Mouse (Mus musculus) gastrocnemius, adult 8-10 months (tissue): ENCODE results near the gene Sms. TPM values are rescaled to one million over a fixed set of nuclear protein-coding genes. Genes with fewer than 3 reads are reported as not detected.

Experiments
- DNase-seq, 2 experiments: peaks; one replicate each; pipeline ENCODE4 v3.0.0; 2022; ENCODE audit warnings: low spot score in 2 of 2
- total RNA-seq, 4 experiments: library from RNA; stranded (reverse); gene quantifications; 2 replicates each; pipeline ENCODE4 v1.2.4; 2022

Gene Sms
- 100 to 1,000 TPM in 1 of 4 experiments, 10 to 100 TPM in 3; 61.4 to 129 (median 75.3) TPM for total RNA-seq

DNA sequence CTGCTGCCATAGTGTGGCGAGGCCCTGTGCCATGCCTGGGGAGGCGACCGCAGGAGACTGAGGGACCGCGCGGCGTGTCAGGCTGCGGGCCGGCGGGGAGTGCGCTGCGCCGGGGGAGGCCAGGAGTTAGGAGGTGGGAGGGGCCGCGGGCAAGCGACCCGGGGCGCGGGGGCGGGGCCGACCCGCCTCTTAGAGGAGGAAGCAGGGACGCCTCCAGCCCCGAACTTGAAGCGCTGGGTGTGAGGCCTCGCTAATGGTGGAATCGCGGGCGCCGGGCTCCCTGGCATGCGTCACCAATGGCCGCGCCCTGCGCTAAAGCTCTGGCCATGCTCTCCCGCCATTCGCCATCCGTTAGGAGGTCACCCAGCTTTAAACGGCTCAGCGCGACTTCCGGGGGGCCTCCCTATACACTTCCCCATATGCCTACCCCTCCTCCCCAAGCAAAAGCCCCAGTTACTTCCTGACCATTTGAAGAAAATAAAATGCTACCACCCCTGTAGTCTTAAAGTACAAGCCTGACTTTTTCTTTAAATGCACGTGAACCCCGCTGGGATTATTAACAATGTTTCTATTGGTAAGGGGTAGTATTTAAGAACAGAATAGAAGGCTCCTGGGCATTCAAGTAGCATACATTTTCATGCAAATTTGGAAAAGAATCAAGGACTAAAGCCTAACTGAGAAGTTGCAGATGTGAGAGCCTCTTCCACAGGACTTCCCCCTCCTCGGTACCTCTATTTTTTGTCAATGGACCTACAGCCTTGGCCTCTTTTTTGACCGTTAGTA is at the start of gene Sms:
TSS of gene Sms (minus strand) at position 344 of the 783 bp plus-strand sequence.
- DNase-seq = peak; percentile 21 to 36

DNA sequence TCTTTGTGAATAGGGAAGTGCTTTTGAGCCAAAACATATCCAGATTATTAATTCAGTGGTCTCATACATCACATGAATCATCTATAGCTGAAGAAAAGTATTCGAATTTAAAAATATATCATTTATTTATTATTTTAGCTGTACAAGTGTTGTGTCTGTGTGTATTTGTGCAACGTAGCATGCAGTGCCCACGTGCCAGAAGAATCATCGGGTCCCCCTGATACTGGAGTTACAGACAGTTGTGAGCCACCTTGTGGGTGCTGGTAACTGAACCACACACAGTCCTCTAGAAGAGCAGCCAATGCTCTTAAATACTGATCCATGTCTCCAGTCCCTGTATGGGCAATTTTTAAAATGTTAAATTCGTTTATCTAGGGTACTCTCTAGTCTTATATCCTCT is 14.3 kb upstream of the Sms start:
- DNase-seq = no peak

- DNase-seq = peak; percentile 2 to 15
Observed at GRCm38 (mm10) chrX:157504506-157504905, 12.4 kb upstream of the Sms start.

- DNase-seq = no peak
Observed at GRCm38 (mm10) chrX:157501871-157502270, 9.8 kb upstream of the Sms start.

DNA sequence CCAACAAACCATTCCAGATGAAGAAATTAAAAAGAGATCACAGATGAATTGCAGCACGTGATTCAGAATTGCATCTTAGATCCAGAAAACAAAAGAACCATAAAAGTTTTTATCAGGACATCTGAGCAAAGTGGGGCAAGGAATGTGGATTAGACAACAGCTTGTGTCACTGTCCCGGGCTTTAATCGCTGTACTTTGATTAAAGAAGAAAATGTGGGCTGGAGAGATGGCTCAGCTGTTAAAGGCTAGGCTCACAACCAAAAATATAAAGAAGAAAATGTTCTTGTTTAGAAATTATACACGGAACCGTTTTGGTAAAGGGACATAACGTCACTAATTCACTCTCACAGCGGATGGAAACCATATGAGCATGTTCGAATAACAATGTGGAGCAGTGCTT is 7.9 kb upstream of the Sms start:
- DNase-seq = no peak

DNA sequence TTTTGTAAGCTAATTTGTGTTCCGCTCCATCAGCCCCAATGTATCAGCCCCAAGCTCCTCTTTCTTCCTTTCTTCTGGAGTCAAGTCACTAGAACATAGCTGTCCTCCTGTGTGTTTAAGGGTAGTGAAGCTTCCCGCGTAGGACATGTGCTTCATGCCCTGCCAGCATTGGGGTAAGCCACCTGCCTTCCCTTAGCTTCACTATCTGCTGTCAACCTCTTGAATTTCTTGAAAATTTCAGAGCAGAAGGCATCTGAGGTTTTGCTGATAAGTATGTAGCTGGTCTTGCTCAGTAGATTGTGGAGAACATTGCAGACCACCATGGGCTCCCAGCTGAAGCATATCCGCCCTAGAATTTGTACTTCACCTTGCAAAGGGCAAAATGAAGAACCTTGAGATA is 1.1 kb upstream of the Sms start:
- DNase-seq = no peak

GRCm38 (mm10) chrX:157491145-157491935 is 747 bp downstream of the Sms start:
- DNase-seq = peak in 1 of 2 experiments; percentile 5

- no peak for DNase-seq
Observed at GRCm38 (mm10) chrX:157490769-157491144, 1.3 kb downstream of the Sms start.

GRCm38 (mm10) chrX:157489871-157490721 is 2.0 kb downstream of the Sms start:
- no peak for DNase-seq

DNA sequence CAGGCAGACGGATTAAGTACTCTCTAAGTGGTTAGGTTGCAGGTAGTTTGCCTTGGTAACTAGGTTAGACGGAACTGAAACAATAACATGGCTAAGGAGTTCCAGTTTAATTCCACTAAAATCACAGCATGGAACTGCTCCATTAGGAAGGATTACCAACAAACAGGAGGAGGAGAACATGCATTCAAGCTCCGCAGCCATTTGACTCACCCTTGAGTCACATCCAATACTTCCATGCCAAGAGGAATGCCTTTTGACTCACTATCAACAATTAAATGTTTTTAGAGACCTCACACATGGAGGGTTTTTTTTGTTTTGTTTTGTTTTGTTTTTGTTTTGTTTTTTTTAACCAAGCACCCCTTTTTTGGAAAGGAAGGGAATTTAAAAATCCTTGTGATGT is 3.3 kb downstream of the Sms start:
- DNase-seq = no peak

DNA sequence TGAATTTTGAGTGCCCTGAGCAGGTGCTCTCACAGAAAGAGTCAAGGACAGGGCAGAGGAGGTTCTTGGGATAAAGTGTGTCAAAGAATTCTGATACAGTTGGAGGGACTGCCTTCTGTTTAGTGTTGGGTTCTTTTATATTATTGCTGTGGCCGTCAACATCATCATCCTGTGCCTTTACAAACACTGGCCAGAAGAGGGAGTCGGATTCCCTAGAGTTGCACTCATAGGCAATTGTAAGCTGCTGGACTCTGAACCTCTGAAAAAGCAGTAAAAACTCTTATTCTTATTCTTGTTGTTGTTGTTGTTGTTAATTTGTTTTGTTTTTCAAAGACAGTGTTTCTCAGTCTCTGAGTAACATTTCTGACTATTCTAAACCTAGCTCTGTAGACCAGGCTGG is 5.3 kb downstream of the Sms start:
- no peak for DNase-seq

DNA sequence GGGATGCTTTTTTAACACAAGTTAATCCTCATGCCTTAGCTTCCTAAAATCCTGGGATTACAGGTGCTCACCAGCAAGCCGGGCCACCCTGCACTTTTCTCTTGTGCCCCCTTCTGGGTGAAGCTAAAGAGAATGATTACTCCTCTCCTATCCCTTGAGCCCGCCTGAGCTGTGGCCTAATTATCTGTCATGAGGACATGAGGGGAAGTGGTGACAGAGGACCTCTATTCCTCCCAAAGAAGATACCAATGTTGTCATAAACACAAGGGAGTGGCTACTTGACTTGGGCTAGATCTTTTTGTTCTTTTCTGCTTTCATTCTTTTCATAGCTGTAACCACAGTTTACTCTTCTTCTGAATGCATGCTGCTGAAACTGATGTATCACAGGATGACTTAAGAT is 9.2 kb downstream of the Sms start:
- no peak for DNase-seq

GRCm38 (mm10) chrX:157481860-157482259 is 10.2 kb downstream of the Sms start:
- DNase-seq = no peak

- DNase-seq = no peak
Observed at GRCm38 (mm10) chrX:157477328-157477727, 14.8 kb downstream of the Sms start.

DNA sequence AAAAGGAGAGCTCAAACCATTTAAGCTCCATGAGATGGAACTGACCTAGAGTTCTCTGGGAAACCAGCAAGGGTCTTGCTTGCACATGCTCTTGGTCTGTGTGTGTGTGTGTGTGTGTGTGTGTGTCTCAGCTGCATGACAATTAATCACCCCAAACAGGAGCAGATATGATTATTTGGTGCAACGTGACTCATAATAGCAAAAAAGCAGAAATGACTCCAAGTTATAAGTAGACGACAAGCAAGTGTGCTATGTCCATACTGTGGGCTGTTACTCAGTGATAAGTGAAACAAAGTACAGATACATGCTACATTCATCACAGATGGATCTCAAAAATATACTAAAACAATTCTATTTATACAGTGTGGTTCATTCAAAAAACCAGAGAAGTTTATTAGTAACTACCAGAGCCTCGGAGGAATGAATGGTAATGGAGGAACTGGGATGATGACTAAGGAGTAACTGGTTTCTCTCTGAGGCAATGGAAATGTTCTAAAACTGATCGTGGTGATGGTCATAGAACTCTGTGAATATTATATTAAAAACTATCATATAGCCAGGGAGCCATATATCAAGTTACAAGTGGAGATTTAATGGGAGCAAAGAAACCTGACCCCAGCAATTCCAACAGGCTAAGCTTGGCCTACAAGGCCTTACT is 15.8 kb downstream of the Sms start:
- DNase-seq = no peak

GRCm38 (mm10) chrX:157471711-157472660 is 20.1 kb downstream of the Sms start:
- no peak for DNase-seq

GRCm38 (mm10) chrX:157468795-157469194 is 23.3 kb downstream of the Sms start:
- DNase-seq = no peak

DNA sequence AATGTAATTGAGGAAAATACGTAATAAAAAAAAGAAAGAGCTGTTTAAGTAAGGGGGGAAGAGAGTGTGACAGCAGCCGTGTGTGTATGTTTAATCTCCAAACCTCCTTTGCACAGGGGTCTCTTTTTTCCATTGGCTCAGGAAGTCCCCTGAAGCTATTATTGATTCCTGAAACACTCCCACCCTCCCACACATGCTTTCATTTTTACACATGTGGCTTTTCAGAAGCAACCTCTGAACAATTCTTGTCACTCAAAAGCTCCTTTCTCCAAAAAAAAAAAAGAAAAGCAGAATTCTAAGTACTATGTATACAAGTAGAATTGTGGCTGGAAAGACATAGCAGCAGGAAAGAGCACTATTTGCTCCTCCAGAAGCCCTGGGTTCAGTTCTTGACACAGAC is 24.0 kb downstream of the Sms start:
- DNase-seq = no peak

GRCm38 (mm10) chrX:157465949-157466348 is 26.1 kb downstream of the Sms start:
- no peak for DNase-seq

GRCm38 (mm10) chrX:157462716-157463115 is 29.4 kb downstream of the Sms start:
- DNase-seq = no peak
